Mouse (Mus musculus) hindbrain, postnatal 0 days (tissue): ENCODE measurements around the gene Hsf2bp. TPM values are rescaled to one million over a fixed set of nuclear protein-coding genes. Genes with fewer than 3 reads are reported as not detected.

Source experiments
- ATAC-seq: fragments of 200-750 bp; cut with Nextera tagmentation; 2 replicates; pipeline ENCODE4 v1.8.0; 2017; ENCODE audit warnings: mild to moderate bottlenecking, moderate TSS enrichment, moderate library complexity
- DNase-seq: peaks from one replicate; pipeline ENCODE4 v3.0.0-alpha.2; 2015; ENCODE audit warnings: low spot score
- H3K27ac ChIP-seq: fragments of 300-500 bp; sonication (generic); 2 replicates; pipeline ENCODE4 v1.5.1; 2014; ENCODE audit warnings: mild to moderate bottlenecking
- H3K27me3 ChIP-seq: fragments of 300-500 bp; sonication (generic); 2 replicates; pipeline ENCODE4 v1.6.1; 2014; ENCODE audit warnings: low read length, mixed read lengths; ENCODE audit not compliant: insufficient read depth
- H3K36me3 ChIP-seq: fragments of 300-500 bp; sonication (generic); 2 replicates; pipeline ENCODE4 v1.6.1; 2014; ENCODE audit warnings: low read length, mixed read lengths; ENCODE audit not compliant: insufficient read depth
- H3K4me1 ChIP-seq: fragments of 300-500 bp; sonication (generic); 2 replicates; pipeline ENCODE4 v1.6.1; 2014; ENCODE audit warnings: antibody characterized with exemption, low read length, mixed read lengths; ENCODE audit not compliant: insufficient read depth
- H3K4me2 ChIP-seq: fragments of 300-500 bp; sonication (generic); 2 replicates; pipeline ENCODE4 v1.6.1; 2014; ENCODE audit warnings: low read depth, mild to moderate bottlenecking, low read length, moderate library complexity, mixed read lengths
- H3K4me3 ChIP-seq: fragments of 300-500 bp; sonication (generic); 2 replicates; pipeline ENCODE4 v1.5.1; 2014; ENCODE audit warnings: low read length
- H3K9ac ChIP-seq: fragments of 300-500 bp; sonication (generic); replicated peaks from 2 replicates; pipeline ENCODE4 v1.6.1; 2014; ENCODE audit warnings: mild to moderate bottlenecking, low read length, moderate library complexity, mixed read lengths
- H3K9me3 ChIP-seq: fragments of 300-500 bp; sonication (generic); 2 replicates; pipeline ENCODE4 v1.6.1; 2016; ENCODE audit warnings: low read length, mixed read lengths
- CTCF ChIP-seq: IDR thresholded peaks from 2 replicates; pipeline ENCODE4 v1.5.1; 2016; ENCODE audit warnings: antibody characterized with exemption, control low read depth, low read depth
- WGBS: fragments of 180-500 bp; shearing (Covaris S2); extraction: QIAGEN DNeasy Blood & Tissue Kit; methylation state at CpG from one replicate; pipeline ENCODE4 v1.1.7; 2014; 5-methylcytosine and 5-hydroxymethylcytosine counted together
- polyA plus RNA-seq: library from polyadenylated mRNA; unstranded; fragments of >200 nt; fragmentation: Nextera tagmentation; extraction: Ambion mirVana; gene quantifications from 2 replicates; pipeline ENCODE4 v1.2.1, GENCODE M21; 2015
- total RNA-seq: library from RNA; depleted of rRNA; stranded (reverse); fragments of >200 nt; gene quantifications from 2 replicates; pipeline ENCODE4 v1.2.3, GENCODE M21; 2014

The Hsf2bp gene
- total and polyA plus RNA-seq, 2 experiments from 2014 or later = 0.58 to 0.84 TPM

DNA sequence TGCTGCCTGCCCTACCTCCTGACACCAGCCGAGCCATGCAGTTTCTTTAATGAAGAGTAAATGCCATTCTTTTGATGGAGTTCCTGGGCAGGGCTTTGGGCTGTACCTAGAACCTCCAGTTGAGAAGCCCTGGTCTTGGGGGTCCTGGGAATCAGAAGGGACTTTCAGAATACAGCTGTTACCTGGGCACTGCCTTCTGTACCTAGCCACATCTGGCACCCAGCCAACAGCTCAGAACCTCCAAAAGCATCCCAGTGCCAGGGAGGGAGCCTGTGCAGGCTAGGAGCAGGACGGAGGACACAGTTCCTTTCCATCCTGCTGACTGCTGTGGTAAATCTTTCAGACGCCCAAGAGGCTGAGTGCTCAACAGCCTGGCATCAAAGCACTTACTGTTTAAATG lies 100.3 kb downstream of the Hsf2bp start:
- ATAC-seq (no peak), DNase-seq (no peak)
- Histone ChIP-seq H3K9ac (no peak overlapping the region), H3K4me3 (no peak overlapping the region), H3K27me3 (no peaks in the 10 kb centered on the region), H3K4me1 (no peaks in the 10 kb centered on the region; the same call in 1 of the 2 replicates), H3K9me3 (no peaks in the 10 kb centered on the region), H3K36me3 (no peaks in the 10 kb centered on the region), H3K27ac (no peak overlapping the region), H3K4me2 (no peak overlapping the region)
- TF ChIP-seq CTCF = no peak
- WGBS = 72% methylated on average over 3 of the region's 3 CpGs

DNA sequence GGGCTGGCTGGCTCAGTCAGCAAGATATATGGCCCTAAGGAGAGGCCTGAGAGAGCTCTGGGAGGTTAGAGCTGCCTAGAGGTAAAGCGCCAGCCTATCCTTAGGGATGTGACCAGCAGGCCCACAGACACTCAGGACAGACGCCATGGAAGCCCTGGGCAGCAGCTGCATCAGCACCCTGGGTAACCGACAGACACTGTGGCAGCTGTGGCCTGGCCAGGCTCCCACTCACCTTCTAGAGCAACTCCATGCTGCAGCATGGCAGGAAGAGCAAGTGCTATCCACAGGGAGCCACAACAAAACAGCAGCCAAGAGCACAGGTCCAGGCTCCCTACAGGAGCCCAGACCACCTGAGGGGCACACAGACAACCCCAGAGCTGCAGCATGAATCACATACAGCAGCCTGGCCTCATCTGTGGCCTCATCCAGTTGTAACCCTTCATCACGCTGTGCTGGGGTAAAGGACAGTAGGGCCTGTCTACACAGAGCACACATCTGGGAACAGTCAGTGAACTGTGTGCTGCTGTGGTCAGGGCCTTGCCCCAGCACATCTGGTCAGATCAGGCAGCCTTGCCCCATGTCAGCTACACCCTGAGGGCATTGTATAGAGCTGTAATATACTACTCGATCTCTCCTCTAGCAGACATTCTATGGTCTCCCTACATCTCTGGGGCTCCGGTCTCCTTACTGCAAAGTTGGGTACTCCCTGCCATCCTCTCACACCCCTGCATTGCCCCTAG lies 100.9 kb downstream of the Hsf2bp start:
- H3K9ac ChIP-seq = no peak overlapping the region
- TF ChIP-seq CTCF = no peak
- H3K27me3 ChIP-seq = no peaks in the 10 kb centered on the region
- no peaks in the 10 kb centered on the region for H3K36me3 ChIP-seq
- H3K4me2 ChIP-seq = no peak overlapping the region
- ATAC-seq (0 out of 2 replicates have a peak, but pooled peaks have one; percentile 12), DNase-seq (no peak)
- 59% methylated on average over 6 of the region's 6 CpGs for WGBS
- H3K4me3 ChIP-seq = no peak overlapping the region
- H3K4me1 ChIP-seq = no peaks in the 10 kb centered on the region; the same call in 1 of the 2 replicates
- no peaks in the 10 kb centered on the region for H3K9me3 ChIP-seq
- H3K27ac ChIP-seq = no peak overlapping the region

DNA sequence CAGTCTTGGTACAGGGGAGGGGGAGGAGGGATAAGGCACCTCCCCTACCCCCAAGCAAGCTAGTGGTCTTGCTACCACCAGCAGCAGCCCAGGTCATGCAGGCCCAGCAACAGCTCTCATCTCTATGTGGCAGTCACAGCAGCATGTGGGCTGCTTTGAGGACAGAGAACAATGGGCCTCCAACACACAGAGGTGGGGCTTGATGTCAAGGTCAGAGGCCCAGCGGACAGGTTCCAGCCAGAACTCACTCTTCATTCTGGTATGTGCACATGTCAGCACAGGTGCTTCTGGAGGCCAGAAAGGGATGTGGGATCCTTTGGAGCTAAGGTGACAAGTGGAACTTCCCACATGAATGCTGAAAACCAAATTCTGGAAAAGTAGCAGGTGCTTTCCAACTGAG lies 102.2 kb downstream of the Hsf2bp start:
- DNase-seq = no peak
- H3K27me3 ChIP-seq = no peaks in the 10 kb centered on the region
- ATAC-seq = no peak
- WGBS = 73% methylated on average over 1 of the region's 1 CpGs
- H3K4me2 ChIP-seq = no peak overlapping the region
- no peak overlapping the region for H3K4me3 ChIP-seq
- no peak overlapping the region for H3K27ac ChIP-seq
- H3K4me1 ChIP-seq = no peaks in the 10 kb centered on the region; the same call in 1 of the 2 replicates
- no peak overlapping the region for H3K9ac ChIP-seq
- no peaks in the 10 kb centered on the region for H3K36me3 ChIP-seq
- TF ChIP-seq CTCF = no peak
- H3K9me3 ChIP-seq = no peaks in the 10 kb centered on the region

DNA sequence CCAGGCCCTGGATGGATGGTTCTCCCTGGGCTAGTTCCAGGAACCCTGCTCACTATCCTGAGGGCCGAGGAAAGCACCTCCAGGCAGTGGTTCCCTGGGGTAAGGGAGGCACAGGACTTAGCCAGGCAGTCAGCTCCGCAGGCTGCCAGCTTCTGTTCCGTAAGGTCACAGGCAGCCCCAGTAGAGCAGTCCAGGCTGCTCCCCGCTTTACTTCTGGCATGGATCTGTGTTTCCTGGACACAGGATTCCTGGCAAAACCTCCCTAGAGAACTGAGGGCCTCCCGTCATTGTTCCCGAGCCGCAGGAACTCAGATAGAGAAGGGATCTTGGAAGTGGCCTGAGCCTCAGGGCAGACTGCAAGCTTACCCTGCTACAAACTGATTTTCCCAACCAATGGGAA lies 104.7 kb downstream of the Hsf2bp start:
- no peak overlapping the region for H3K4me2 ChIP-seq
- no peaks in the 10 kb centered on the region for H3K9me3 ChIP-seq
- ATAC-seq = no peak
- H3K4me1 ChIP-seq = peaks cover 5% of the 10 kb centered on the region; the same call in 1 of the 2 replicates
- H3K27me3 ChIP-seq = no peaks in the 10 kb centered on the region
- no peak overlapping the region for H3K9ac ChIP-seq
- H3K36me3 ChIP-seq = no peaks in the 10 kb centered on the region
- WGBS = 20% methylated on average over 7 of the region's 7 CpGs
- no peak overlapping the region for H3K4me3 ChIP-seq
- H3K27ac ChIP-seq = peak overlapping the region; percentile 36
- TF ChIP-seq CTCF = no peak
- DNase-seq = peak; percentile 57

DNA sequence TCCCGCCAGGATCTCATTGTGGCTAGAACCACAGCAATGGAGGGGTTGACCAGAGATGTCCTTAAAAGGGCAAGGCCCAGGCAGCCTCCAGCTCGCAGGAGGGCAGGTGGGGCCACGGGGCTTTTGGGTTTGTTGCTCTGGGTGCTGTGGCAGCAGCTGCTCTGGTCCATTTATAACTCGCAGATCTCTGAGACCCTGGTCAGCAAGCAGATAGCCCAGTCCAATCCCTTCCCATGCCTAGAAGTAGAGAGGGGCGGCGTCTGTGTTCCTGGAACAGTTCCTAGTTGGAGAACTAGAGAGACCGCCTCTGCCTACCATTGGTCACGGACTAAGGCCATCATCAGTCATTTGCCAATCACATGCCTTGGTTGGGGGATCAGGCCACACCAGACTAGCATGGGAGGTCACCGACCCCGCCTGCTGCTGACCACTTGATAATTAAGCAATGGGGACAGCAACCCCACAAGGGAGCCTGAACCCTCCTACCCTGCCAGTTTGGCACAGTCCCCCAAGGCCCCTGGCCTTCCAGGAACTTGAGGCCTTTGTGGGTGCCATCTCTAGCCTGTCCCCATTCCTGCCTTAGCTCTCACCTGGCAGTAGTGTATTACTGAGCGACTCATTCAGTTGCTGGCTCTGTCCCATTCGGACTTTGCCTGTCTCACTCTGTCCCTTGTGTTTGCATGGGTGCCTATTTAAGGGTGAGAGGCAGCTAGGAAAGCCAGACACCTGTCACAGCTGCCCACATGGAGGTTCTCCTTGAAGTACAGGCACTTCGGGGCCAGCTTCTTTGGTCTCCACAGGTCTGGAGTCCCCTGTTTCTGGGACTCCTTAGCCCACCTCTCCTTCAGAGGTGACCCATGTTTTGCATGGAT lies 106.1 kb downstream of the Hsf2bp start:
- no peaks in the 10 kb centered on the region for H3K9me3 ChIP-seq
- no peak overlapping the region for H3K4me3 ChIP-seq
- no peak for TF ChIP-seq CTCF
- ATAC-seq = 0 out of 2 replicates have a peak, but pooled peaks have one; percentile 47
- no peak overlapping the region for H3K27ac ChIP-seq
- peaks cover 5% of the 10 kb centered on the region; the same call in 1 of the 2 replicates for H3K4me1 ChIP-seq
- no peaks in the 10 kb centered on the region for H3K27me3 ChIP-seq
- no peak for DNase-seq
- no peak overlapping the region for H3K9ac ChIP-seq
- 65% methylated on average over 13 of the region's 13 CpGs for WGBS
- H3K36me3 ChIP-seq = no peaks in the 10 kb centered on the region
- no peak overlapping the region for H3K4me2 ChIP-seq

DNA sequence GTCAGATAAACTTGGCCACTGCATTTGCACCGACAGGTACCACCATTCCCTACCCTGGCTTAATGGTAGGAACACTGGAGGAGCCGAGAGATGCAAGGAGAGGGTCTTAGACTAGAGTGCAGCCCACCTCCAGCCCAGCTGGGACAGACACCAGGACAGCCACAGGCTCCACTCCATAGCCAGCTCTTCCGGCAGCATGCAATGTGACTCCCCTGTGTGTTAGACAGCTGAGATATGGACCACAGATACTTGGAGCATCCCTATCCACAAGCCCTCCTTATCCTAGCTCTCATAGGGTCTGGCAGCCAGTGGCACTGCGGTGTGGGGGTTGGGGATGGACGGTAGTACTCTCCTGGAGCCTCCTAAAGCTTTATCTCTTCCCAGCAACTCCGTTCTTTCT lies 107.1 kb downstream of the Hsf2bp start:
- TF ChIP-seq CTCF = no peak
- no peak overlapping the region for H3K27ac ChIP-seq
- no peaks in the 10 kb centered on the region for H3K27me3 ChIP-seq
- H3K9me3 ChIP-seq = no peaks in the 10 kb centered on the region
- DNase-seq = no peak
- 88% methylated on average over 6 of the region's 6 CpGs for WGBS
- no peak for ATAC-seq
- no peak overlapping the region for H3K4me3 ChIP-seq
- H3K9ac ChIP-seq = no peak overlapping the region
- H3K4me1 ChIP-seq = peaks cover 5% of the 10 kb centered on the region; the same call in 1 of the 2 replicates
- no peaks in the 10 kb centered on the region for H3K36me3 ChIP-seq
- H3K4me2 ChIP-seq = no peak overlapping the region
